Mouse (Mus musculus) liver, embryonic 14.5 days (tissue): ENCODE measurements around the gene Knop1. TPM values are rescaled to one million over a fixed set of nuclear protein-coding genes. Genes with fewer than 3 reads are reported as not detected.
A peak's percentile ranks its signal among the peaks of the same experiment; 100 is the strongest.

Experiments
- ATAC-seq: fragments of 200-750 bp; cut with Nextera tagmentation; 2 replicates; pipeline ENCODE4 v1.8.0; 2017; ENCODE audit warnings: moderate number of reproducible peaks, mild to moderate bottlenecking, moderate library complexity; ENCODE audit not compliant: insufficient read depth
- DNase-seq, 3 experiments: peaks; one replicate each; pipeline ENCODE4 v3.0.0-alpha.2; 2012 to 2013; ENCODE audit warnings: low read depth in 3 of 3, low spot score in 3 of 3
- H3K27ac ChIP-seq: fragments of 300-500 bp; sonication (generic); 2 replicates; pipeline ENCODE4 v1.5.1; 2014; ENCODE audit warnings: moderate library complexity, mild to moderate bottlenecking, control low read depth, inconsistent platforms
- H3K27me3 ChIP-seq: fragments of 300-500 bp; sonication (generic); 2 replicates; pipeline ENCODE4 v1.6.1; 2014; ENCODE audit warnings: mild to moderate bottlenecking, low read length, moderate library complexity; ENCODE audit not compliant: control insufficient read depth, insufficient read depth
- H3K36me3 ChIP-seq: fragments of 300-500 bp; sonication (generic); replicated peaks from 2 replicates; pipeline ENCODE4 v1.6.1; 2014; ENCODE audit warnings: low read depth; ENCODE audit not compliant: control insufficient read depth, insufficient read depth
- H3K4me1 ChIP-seq, 2 experiments: fragments of 200-500 bp in 1 of 2; fragments of 300-500 bp in 1 of 2; sonication (generic) in 1 of 2; replicated peaks; 2 replicates each; pipeline ENCODE4 v1.6.1; 2012 to 2014; ENCODE audit warnings: antibody characterized with exemption in 1 of 2, inconsistent platforms in 1 of 2, low read length in 1 of 2; ENCODE audit not compliant: control insufficient read depth in 2 of 2, insufficient read depth in 2 of 2
- H3K4me2 ChIP-seq: fragments of 300-500 bp; sonication (generic); 2 replicates; pipeline ENCODE4 v1.6.1; 2014; ENCODE audit warnings: low read depth, mild to moderate bottlenecking, control low read depth, moderate library complexity
- H3K4me3 ChIP-seq, 2 experiments: fragments of 200-500 bp in 1 of 2; fragments of 300-500 bp in 1 of 2; sonication (generic) in 1 of 2; 2 replicates each; pipeline ENCODE4 v1.5.1; 2012 to 2014; ENCODE audit warnings: low read depth in 2 of 2, low read length in 2 of 2, mild to moderate bottlenecking in 2 of 2, control low read depth in 1 of 2, inconsistent platforms in 1 of 2, moderate library complexity in 1 of 2; ENCODE audit not compliant: insufficient read depth in 1 of 2
- H3K9ac ChIP-seq: fragments of 300-500 bp; sonication (generic); replicated peaks from 2 replicates; pipeline ENCODE4 v1.6.1; 2014; ENCODE audit warnings: mild to moderate bottlenecking, control low read depth, moderate library complexity
- H3K9me3 ChIP-seq: fragments of 300-500 bp; sonication (generic); 2 replicates; pipeline ENCODE4 v1.6.1; 2016; ENCODE audit warnings: low read length, mixed read lengths; ENCODE audit not compliant: control insufficient read depth
- CTCF ChIP-seq: IDR thresholded peaks from 2 replicates; pipeline ENCODE4 v1.5.1; 2016; ENCODE audit warnings: antibody characterized with exemption, low read depth, control low read depth
- EP300 ChIP-seq: IDR thresholded peaks from 2 replicates; pipeline ENCODE4 v1.6.1; 2016; ENCODE audit warnings: antibody characterized with exemption, low read depth
- WGBS: fragments of 180-500 bp; shearing (Covaris S2); extraction: QIAGEN DNeasy Blood & Tissue Kit; methylation state at CpG from one replicate; pipeline ENCODE4 v1.1.7; 2014; ENCODE audit not compliant: insufficient replicate concordance; 5-methylcytosine and 5-hydroxymethylcytosine counted together
- polyA plus RNA-seq, 2 experiments: library from polyadenylated mRNA; depleted of rRNA in 1 of 2; stranded (reverse) in 1 of 2; unstranded in 1 of 2; fragments of >200 nt; fragmentation: Nextera tagmentation in 1 of 2; extraction: Ambion mirVana in 1 of 2; gene quantifications; 2 replicates each; pipeline versions ENCODE4 v1.2.1 to v1.2.3; 2012 to 2014

The Knop1 gene
- polyA plus RNA-seq, 2 experiments = 11.0 to 32.0 TPM

DNA sequence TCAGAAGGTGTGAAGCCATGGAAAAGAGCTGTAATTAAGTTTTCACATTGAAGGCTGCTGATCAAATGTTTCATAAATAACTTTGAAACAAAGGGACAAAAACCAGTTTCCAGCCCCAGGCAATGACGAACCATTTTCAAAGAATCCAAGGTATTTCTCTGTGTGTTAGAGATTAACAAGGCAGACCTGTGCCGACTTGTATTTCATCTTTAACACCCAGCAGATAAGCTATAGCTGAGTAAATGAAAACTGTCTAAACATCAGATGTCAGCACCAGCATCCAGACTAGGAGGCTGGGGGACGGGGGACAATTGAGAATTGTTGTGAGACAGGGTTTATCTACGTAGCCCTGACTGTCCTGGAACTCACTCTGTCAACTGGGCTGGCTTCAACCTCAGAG lies 27.9 kb upstream of the Knop1 start:
- no peak for ATAC-seq
- no peak overlapping the region for H3K27ac ChIP-seq
- no peaks in the 10 kb centered on the region for H3K36me3 ChIP-seq
- H3K9me3 ChIP-seq = no peaks in the 10 kb centered on the region
- DNase-seq = no peak
- no peak overlapping the region for H3K9ac ChIP-seq
- WGBS = 51% methylated on average over 4 of the region's 4 CpGs
- no peaks in the 10 kb centered on the region for H3K27me3 ChIP-seq
- no peaks in the 10 kb centered on the region for H3K4me1 ChIP-seq
- no peak for TF ChIP-seq EP300
- no peak overlapping the region for H3K4me2 ChIP-seq
- no peak overlapping the region for H3K4me3 ChIP-seq

DNA sequence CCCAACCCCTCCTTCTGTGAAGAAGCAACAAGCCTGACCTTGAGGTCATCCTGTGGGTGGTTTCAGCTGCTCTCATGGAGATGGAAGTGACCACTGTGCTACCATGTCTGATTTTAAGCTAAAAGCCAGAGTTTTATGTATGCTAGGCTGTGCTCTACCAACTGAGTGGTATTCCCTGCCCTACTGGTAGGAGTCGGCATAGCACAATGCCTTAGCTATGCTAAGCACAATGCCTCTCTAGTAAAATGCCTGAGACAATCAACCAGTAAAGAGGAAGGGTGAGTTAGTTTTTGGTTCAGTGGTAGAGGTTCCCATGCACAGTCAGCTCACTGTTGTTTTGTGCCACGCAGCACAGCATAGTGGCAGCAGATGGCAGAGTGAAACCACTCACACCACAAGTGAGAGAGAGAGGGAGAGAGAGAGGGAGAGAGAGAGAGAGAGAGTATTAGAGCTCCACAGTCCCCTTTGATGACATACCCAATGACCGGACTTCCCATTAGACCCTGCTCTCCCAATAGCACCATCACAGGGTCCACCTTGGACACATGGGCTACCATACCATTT lies 23.5 kb upstream of the Knop1 start:
- no peaks in the 10 kb centered on the region for H3K36me3 ChIP-seq
- no peak for ATAC-seq
- H3K9ac ChIP-seq = no peak overlapping the region
- no peaks in the 10 kb centered on the region for H3K4me1 ChIP-seq
- DNase-seq = no peak
- H3K4me3 ChIP-seq = no peak overlapping the region
- WGBS = 69% methylated on average over 3 of the region's 3 CpGs
- H3K9me3 ChIP-seq = no peaks in the 10 kb centered on the region
- no peak overlapping the region for H3K27ac ChIP-seq
- no peaks in the 10 kb centered on the region for H3K27me3 ChIP-seq
- TF ChIP-seq CTCF (0 out of 2 replicates have a peak, but pooled peaks have one; percentile 12), EP300 (no peak)
- no peak overlapping the region for H3K4me2 ChIP-seq

DNA sequence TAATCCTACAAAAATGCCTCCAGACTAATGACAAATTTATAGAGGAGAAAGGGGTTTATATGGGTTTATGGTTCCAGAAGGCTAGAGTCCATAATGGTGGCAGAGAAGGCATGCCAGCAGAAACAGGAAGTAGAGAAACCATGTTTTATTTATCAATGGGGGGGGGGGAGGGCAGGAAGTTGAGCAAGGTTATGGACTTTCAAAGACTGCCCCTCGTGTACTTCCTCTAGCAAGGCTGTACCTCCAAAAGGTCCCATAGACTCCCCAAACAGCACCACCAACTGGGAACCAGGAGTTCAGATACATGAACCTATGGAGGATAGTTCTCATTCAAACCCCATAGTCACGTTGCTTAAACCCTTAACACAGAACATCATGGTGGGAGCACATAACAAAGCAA lies 9.3 kb upstream of the Knop1 start:
- H3K36me3 ChIP-seq = no peaks in the 10 kb centered on the region
- H3K27me3 ChIP-seq = no peaks in the 10 kb centered on the region
- no peaks in the 10 kb centered on the region for H3K4me1 ChIP-seq
- WGBS = 47% methylated on average over 2 of the region's 2 CpGs
- H3K4me2 ChIP-seq = no peak overlapping the region
- no peak for DNase-seq
- no peak overlapping the region for H3K27ac ChIP-seq
- no peak overlapping the region for H3K9ac ChIP-seq
- no peaks in the 10 kb centered on the region for H3K9me3 ChIP-seq
- no peak for TF ChIP-seq CTCF
- TF ChIP-seq EP300 = no peak
- ATAC-seq = no peak
- H3K4me3 ChIP-seq = no peak overlapping the region

GRCm38 (mm10) chr7:118858640-118859039 lies 2.6 kb upstream of the Knop1 start:
- DNase-seq (no peak), ATAC-seq (no peak)
- no peak overlapping the region for H3K4me2 ChIP-seq
- 53% methylated on average over 1 of the region's 1 CpGs for WGBS
- H3K36me3 ChIP-seq = no peaks in the 10 kb centered on the region
- H3K27me3 ChIP-seq = no peaks in the 10 kb centered on the region
- H3K27ac ChIP-seq = no peak overlapping the region
- H3K9ac ChIP-seq = no peak overlapping the region
- H3K4me3 ChIP-seq = no peak overlapping the region
- H3K9me3 ChIP-seq = no peaks in the 10 kb centered on the region
- TF ChIP-seq EP300 (no peak), CTCF (no peak)
- peaks cover 2 to 7% of the 10 kb centered on the region in 2 experiments; a peak in 3 of 4 replicates for H3K4me1 ChIP-seq

- peaks cover 3% of the 10 kb centered on the region for H3K36me3 ChIP-seq
- no peaks in the 10 kb centered on the region for H3K9me3 ChIP-seq
- peak within 1 kb of the TSS; percentile 80 for H3K4me2 ChIP-seq
- no peaks in the 10 kb centered on the region for H3K27me3 ChIP-seq
- peak within 1 kb of the TSS; percentile 80 for H3K9ac ChIP-seq
- peak within 1 kb of the TSS; percentile 82 to 89 for H3K4me3 ChIP-seq
- no peak within 1 kb of the TSS for H3K27ac ChIP-seq
- TF ChIP-seq CTCF = peak; percentile 7; the same call in 1 of the 2 replicates
- no peak for TF ChIP-seq EP300
- peak; percentile 93 for ATAC-seq
- peak; percentile 75 to 79 (median 77) for DNase-seq
- peaks cover 2 to 7% of the 10 kb centered on the region in 2 experiments; a peak in 3 of 4 replicates for H3K4me1 ChIP-seq
- WGBS = under 1% methylated on average over 57 of the region's 57 CpGs
Measured at GRCm38 (mm10) chr7:118855171-118855876, 730 bp downstream of the Knop1 start, which contains the start of gene Iqck. Gene Iqck (plus strand): TSS chr7:118855752.
